Mouse (Mus musculus) left cerebral cortex, postnatal 36 days (tissue): Measurements from ENCODE around the gene Cpt1c. TPM values are rescaled to one million over a fixed set of nuclear protein-coding genes. Genes with fewer than 3 reads are reported as not detected.

Experiments
- DNase-seq, 2 experiments: peaks; one replicate each; pipeline ENCODE4 v3.0.0; 2021 to 2022; ENCODE audit warnings: low spot score in 2 of 2, mixed read lengths in 1 of 2
- intact Hi-C: fragments of 180-260 bp; cut with DNase I; formaldehyde crosslinking; loops from one replicate; pipeline ENCODE4 v1.15.1; 2025
- total RNA-seq, 2 experiments: library from RNA; stranded (reverse); gene quantifications; 2 replicates each; pipeline ENCODE4 v1.2.3; 2021

Cpt1c gene
- total RNA-seq, 2 experiments from 2014 or later = 85.4 to 97.7 TPM

DNA sequence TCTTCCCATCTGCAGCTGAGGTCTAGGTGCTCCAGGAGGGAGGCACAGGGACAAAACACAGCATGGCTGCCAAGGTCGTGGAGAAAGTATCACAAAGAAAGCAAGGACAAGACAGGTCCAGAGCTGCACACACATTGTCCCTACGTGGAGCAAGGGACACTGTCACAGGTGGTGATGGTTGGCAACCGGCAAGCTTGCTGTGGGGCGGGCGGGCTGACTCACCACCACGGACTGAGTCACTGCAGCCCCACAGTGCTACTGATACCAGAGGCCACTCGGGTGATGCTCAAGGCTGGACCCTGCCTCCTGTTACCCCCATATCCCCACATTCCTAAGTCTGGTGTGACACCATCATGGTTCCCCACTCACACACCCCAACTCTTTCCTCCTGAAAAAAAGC lies 27.8 kb upstream of the Cpt1c start:
- DNase-seq = no peak
- intact Hi-C loops = no loop called here

DNA sequence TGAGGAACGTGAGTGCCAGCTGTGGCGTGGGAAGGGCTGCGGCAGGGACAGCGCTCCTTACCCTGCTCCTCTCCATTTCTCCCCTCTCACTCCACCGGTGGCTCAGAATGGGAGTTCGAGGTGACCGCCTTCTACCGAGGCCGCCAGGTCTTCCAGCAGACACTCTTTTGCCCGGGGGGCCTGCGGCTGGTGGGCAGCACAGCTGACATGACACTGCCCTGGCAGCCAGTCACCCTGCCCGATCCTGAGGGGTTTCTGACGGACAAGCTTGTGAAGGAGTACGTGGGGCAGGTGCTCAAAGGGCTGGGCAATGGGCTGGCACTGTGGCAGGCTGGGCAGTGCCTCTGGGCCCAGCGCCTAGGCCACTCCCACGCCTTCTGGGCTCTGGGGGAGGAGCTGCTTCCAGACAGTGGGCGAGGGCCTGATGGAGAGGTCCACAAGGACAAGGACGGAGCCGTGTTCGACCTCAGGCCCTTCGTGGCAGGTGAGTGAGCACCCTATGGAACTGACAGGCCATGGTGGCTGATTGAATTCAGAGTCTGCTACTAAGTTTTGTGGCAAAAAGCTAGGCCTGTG lies 26.0 kb upstream of the Cpt1c start:
- intact Hi-C loops = no loop called here

DNA sequence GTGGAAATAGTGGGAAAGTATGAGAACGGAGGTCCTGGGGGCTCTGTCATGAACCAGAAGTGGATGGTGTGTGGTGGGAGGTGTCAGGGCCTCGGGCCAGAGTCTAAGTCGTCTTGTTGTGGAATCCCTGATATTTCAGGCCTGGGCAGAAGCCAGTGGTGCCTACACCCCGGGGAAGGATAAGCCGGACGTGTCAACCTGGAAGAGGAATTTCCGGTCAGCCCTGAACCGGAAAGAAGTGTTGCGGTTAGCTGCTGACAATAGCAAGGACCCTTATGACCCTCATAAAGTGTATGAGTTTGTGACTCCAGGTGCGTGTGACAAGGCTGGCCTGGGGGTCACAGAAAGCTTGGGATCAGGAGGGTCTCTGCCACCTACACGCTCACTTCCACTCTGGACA lies 25.1 kb upstream of the Cpt1c start:
- no peak for DNase-seq
- intact Hi-C loops = no loop called here

More for the DNA sequence above, 26.0 kb upstream of the Cpt1c start:
- DNase-seq = no peak

DNA sequence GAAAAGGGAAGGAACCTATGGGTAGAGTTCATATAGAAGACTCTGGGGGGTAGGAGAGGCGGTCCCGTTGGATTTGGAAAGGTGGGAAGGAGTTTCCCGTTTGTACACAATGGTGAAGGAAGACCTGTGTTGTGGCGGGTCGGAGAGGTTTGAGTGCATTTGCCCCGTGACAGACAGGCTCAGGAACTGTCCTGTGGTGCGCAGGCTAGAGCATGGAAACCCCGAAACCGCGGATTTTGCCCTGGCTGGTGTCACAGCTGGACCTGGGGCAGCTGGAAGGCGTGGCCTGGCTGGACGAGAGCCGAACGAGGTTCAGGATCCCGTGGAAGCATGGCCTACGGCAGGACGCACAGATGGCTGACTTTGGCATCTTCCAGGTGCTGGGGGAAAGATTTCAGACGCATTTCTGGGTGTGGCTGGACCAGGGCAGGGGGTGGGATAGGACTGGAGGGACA lies 23.9 kb upstream of the Cpt1c start, which contains the start of gene Bcl2l12:
Gene Bcl2l12, minus strand, starts transcription at position 212 of the 455 bp plus-strand sequence.
- DNase-seq = no peak
- intact Hi-C loops = no loop called here

DNA sequence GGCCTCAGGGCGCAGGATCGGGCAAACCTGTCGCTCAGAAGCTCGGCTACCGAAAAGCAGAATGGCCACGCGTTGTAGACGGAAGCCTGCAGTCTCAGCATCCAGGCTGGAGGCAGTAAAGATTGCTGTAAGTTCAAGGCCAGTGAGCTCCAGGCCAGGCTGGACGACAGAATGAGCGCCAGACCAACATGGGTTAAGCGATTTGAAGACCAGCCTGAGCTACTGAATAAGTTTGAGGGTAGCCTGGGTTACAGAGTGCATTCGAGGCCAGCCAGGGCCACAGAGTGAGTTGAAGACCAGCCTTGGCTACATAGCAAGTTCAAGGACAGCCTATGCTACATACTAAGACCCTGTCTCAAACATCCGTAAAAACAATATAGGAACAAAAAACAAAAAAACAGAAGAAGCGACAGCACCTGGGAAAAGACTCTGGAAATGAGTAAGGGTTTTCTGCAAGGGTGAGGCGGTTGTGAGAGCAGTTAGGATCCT lies 23.3 kb upstream of the Cpt1c start:
- no peak for DNase-seq
- intact Hi-C loops = loop anchor here (2.0 kb wide), 1 partner anchor 19 kb away; the partner anchor contains the start of genes Rras and Scaf1

DNA sequence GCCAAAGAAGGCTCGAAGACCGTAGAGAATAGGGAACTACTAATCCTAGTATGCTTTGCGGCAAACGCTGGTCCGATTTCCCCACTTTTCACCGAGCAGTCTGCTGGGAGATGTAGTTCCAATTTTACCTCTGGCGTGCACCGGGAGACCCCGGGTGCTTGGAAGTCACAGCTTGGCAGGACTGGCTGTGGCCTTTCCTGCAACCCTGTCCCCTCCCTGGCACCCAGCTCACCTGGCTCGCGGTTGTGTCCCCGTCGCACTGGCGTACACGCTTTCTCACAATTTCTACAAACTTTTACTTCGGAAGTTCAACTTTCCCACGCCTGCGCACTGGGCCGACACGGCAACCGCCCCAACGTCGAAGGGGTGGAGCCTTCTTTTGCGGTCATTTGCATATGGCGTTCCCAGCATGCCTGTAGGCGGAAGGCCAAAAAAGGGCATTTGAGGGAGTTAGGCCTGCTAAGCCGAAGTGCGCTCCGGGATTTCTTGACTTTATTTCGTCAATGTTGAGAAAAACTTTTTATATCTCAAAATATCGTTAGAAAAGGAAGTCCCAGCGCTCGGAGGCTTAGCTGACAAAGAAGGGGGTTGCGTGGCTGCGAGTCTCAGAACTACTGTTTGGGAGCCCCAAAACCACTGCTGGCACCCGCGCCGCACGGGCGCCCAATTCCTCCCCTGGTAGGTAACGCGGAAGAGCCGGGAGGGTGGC lies 22.7 kb upstream of the Cpt1c start, which contains the start of gene Irf3:
Gene Irf3, plus strand, starts transcription at position 418 of the 709 bp plus-strand sequence.
- intact Hi-C loops = loop anchor here (2.0 kb wide), 1 partner anchor 19 kb away; the partner anchor contains the start of genes Rras and Scaf1
- peak; percentile 96 to 97 for DNase-seq

DNA sequence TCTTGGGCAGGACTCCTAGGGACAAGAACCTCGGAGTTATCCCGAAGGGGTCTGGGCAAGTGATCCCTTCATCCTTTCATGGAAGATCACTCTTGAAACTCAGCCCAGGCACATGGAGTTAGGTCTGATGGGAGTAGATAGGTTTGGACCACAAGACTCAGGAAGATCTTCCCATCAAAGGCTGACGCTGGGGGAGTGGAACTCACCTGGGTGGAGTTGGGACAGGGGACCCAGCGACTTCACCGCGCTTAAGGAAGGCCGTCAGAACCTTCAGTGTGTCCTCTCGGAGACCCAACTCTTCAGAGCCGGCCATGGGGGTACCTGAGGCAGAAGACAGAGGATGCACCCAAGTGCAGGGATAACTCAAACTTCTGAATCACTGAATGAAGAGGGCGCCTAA lies 22.0 kb upstream of the Cpt1c start:
- intact Hi-C loops = loop anchor here (2.0 kb wide), 1 partner anchor 20 kb away; the partner anchor contains the start of genes Rras and Scaf1
- DNase-seq = no peak

DNA sequence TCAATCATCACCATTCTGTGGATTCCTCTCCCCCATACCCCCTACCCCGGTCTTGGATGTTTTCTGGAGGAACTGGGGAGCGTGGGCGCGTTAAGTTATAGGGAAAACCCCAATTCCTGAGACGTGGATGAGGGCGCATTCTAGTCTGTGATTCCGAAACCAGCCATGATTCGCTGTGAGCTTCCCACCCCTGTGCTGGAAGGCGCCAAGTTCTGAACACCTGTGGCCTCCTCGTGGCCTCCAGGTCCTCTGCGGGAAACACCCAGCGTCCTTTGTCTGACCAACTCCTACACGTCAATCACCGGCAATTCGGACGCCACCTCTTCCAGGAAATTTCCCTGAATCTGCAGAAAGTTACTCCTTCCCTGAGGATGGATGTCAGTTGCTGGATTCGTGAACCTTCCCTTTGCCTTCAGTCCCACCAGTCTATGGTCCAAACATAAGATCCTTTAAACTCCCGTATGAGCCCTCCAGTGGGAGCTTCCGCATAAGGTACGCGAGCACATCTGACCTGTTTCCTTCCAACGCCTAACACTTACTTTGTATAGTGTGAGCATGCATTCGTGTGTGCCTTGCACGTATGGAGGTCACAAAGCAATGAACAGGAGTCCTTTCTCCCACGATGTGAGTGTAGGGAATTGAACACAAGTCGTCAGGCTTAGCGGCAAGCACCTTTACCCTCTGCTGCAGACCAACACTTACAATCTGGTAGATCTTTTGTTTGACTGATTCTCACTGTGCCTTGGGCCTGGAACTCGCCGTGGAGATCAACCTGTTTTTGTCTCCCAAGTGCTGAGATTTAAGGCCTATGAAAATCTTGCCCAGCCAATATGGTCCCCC lies 12.4 kb upstream of the Cpt1c start:
- intact Hi-C loops = no loop called here
- peak in 1 of 2 experiments; percentile 28 for DNase-seq

DNA sequence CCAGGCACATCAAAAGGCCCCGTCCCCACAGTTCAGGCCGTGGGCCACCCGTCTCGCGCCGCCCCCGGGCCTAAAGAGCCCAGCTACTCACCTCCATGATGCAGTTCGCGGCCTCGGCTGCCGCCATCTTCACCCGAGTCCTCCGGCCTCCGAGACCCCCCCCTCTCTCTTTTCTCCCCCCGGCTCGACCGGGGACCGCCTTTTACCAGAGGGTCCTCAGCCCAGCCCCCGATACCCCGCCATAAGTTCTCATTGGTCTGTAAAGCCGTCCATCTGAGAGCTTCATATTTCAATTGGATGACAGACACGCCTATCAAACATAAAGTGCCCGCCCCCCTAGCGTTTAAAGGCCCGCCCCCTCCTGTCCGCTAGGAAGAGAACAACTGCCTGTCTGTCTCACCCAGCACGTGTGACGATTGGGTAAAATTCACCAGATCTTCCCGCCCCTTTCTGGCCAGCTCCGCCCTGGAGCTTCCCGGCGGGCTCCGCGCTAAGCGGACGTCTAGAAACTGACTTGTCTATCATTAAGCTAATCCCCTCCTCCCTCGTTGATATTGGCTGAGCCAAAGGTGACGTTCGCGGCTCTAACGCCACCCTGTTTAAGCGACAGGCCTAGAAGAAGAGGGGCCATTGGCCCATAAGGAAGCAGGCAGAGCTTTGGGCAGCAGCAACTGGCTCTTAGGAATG lies 11.7 kb upstream of the Cpt1c start, which contains the start of gene Prmt1:
Gene Prmt1, minus strand, starts transcription at position 377 of the 687 bp plus-strand sequence.
- intact Hi-C loops = no loop called here
- peak; percentile 99 for DNase-seq

DNA sequence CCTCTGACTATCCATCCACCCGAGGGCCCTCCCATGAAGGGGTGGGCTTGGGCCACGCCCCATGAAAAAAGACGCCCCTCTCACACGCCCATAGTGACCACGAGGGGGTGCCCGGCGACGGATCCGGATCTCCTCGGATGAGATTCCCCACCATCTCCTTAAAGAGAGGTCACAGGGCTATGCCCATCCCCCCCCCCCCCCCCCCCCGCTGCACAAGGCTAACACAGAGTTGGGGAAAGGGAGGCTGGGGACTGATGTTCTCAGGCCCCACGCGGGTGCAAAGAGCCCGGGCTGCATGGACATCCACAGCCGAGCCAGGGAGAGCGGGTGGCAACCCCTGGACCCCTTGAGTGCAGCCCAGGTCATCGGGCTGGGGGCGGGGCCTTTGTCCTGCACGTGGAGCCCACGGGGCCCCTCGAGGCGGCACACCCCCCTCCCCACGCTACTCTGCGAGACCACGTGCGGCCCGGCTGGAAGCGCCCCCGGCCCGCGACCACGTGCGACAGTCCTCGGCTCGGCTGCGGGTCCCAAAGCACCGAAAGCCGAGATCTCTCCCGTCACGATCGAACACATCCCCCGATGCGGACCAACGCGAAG lies 11.0 kb upstream of the Cpt1c start:
- peak; percentile 47 to 48 for DNase-seq
- intact Hi-C loops = no loop called here

DNA sequence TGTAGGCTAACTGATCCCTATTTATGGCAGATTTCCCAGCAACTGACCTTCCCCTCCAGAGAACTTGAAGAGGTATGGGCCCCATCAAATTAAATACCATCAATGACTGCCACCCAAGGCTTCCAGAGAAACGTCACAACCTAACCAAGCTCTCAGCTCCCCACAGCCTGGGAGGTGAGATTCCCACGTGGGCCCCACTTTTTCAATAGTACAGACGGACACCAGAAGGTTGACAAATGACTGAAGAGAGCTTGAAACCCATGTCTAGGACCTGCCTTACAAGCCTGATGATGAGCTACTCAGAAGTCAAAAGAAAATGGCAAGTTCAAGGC lies 10.1 kb upstream of the Cpt1c start:
- DNase-seq = no peak
- intact Hi-C loops = loop anchor here (5.0 kb wide), 1 partner anchor 68 kb away; the partner anchor contains the start of gene Prr12

DNA sequence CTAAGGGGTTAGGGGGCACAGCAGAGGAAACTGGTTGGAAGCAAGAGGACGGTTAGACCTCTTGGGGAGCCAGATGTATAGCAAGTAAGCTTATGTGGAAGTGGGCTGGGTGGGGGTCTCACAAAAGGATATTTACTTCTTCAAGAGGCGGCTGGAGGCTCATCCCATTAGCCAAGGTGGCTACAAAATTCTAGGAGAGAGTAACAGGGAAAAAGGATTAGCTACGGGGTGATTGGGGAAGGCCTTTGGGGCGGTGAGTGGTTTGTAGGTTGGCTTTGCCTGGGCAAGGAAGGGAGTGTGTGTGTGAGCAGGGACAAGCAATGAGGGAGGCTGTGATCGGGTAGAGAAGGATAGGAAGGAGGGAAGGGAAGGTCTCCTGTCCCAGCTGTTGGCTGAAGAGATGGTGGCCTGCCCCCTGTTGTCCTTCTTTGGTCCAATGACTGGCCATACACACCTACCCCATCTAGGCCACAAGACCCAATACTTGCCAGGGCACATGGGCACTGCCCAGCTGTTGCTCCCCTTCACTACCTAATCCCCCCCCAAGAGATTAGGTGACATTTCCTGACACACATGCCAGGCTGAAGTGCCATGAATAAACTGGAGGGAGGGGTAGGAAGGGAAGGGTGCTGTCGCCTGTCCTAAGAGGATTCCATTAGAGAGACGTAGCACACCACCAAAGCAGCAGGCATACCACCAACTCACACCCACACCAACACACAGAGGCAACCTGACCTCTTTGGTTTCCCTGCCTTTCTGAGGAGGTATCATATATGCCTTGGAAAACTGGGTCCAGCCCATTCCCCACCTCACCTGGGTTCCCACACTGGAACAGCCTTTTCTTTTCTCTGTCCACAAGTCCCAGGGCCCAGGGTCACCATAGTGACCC lies 9.5 kb upstream of the Cpt1c start:
- intact Hi-C loops = loop anchor here (5.0 kb wide), 1 partner anchor 68 kb away; the partner anchor contains the start of gene Prr12
- DNase-seq = no peak

DNA sequence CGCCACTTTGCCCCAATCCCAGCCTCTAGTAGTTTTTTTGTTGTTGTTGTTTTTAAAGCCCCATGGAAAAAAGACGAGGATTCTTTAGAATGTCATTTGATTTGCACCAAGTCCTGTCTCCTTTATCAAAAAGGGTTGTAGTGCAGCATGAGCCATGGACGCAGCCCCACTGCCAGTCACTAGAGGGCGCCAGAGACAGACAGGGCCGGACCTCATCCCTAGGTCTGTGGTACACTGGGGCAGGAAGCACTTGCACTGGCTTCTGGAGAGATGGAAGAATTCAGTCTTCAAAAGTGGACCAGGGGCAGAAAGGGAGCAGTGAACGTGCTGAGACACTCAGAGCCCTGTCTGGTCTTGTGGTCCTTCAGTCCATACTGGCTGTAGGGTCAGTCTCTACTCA lies 8.4 kb upstream of the Cpt1c start:
- DNase-seq = peak; percentile 73 to 83
- intact Hi-C loops = loop anchor here (5.0 kb wide), 1 partner anchor 69 kb away; the partner anchor contains the start of gene Prr12

DNA sequence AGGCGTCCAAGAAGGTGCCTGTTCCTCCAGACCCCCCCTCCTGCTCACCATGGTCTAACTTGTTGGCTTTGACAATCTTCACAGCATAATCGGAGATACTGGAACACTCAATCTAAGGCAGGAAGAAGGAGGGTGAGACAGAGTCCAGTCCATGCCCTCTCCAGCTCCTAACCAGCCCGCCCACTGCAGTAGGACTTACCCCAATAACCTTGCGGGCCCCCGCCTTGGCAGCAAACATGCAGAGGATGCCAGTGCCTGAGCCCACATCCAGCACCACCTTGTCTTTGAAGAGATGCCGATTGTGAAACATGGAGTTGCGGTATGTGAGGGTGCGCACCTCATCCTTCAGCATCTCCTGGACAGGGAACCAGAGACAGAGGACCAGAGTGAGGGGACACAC lies 6.9 kb upstream of the Cpt1c start:
- DNase-seq = no peak
- intact Hi-C loops = loop anchor here (5.0 kb wide), 1 partner anchor 71 kb away; the partner anchor contains the start of gene Prr12

DNA sequence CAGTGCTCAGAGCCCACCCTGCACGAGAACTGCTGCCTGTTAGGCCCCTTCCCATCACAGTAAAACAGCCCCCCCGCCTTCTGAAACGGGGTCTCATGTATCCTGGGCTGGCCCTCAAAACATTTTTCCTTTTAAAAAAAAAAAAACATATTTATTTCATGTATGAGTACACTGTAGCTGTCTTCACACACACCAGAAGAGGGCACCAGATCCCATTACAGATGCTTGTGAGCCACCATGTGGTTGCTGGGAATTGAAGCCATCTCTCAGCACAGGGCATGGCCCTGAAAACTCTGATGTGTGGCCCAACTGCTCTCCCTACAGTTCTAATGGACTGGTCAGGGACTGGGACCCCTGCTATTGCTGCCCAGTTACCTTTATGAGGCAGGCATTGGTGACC lies 3.6 kb upstream of the Cpt1c start:
- intact Hi-C loops = no loop called here
- no peak for DNase-seq

DNA sequence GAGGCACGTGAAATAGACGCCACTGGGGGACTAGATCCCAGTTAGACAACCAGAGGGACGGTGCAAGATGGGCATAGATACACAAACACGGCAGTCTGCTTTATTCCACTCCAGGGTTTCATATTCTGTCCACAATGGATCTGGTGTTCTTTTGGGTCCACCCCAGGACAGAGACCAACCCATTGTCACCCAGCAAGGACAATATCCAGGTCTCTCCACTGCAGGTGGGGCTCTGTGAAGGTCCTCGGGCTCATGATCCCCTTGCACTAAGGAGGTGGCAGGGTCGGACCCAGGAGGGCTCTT lies 417 bp upstream of the Cpt1c start:
- no peak for DNase-seq
- intact Hi-C loops = no loop called here

DNA sequence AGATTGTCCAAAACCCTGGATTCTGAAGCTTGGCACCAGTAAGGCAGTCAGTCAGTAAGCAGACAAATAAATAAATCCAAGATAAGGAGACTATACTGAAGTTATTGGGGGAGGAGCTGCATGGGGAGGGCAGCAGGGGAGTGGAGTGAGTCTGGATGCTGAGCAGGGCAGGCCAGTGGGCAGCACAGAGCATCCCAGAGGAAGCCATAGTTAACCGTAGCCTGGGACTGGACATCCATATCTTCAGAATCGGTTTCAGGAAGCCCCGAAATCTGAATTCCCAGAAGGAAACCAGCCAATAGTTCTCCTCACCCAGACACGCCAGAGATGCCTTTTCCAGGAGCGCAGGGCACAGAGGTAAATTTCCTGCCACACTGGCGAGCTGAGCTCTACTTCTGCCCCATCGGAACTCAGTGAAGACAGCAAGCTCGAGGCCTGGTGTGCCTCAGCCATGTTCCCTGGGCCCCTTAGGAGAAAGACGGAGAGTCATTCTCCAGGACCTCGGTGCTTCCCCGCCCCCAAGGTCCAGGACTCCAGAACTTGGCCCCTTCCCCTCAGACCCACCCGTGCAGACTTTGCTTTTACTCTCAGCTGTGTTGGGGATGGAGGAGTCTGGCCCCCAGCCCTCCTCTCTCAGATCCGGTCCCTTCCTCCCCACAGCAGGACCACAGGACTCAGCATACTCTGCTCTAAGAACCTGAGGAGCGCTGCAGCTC lies 1.1 kb downstream of the Cpt1c start:
- intact Hi-C loops = loop anchor here (5.0 kb wide), 1 partner anchor 46 kb away; the partner anchor contains the start of gene Ap2a1
- no peak for DNase-seq
